Mouse (Mus musculus) thymus, adult 2 months (tissue): ENCODE data around the gene Trip6. TPM values are rescaled to one million over a fixed set of nuclear protein-coding genes. Genes with fewer than 3 reads are reported as not detected.

Experiments
- DNase-seq: peaks from one replicate; pipeline ENCODE4 v3.0.0; 2021
- H3K27ac ChIP-seq: fragments of 200-500 bp; 2 replicates; pipeline ENCODE4 v1.5.1; 2012; ENCODE audit warnings: low read length, control low read depth; ENCODE audit not compliant: control insufficient read depth, insufficient read depth
- H3K27me3 ChIP-seq: fragments of 200-500 bp; 2 replicates; pipeline ENCODE4 v1.6.1; 2012; ENCODE audit warnings: mild to moderate bottlenecking, low read length, moderate library complexity, mixed read lengths; ENCODE audit not compliant: control insufficient read depth, insufficient read depth
- H3K36me3 ChIP-seq: fragments of 200-500 bp; 2 replicates; pipeline ENCODE4 v1.6.1; 2012; ENCODE audit warnings: mild to moderate bottlenecking, low read length, moderate library complexity; ENCODE audit not compliant: control insufficient read depth, insufficient read depth
- H3K4me1 ChIP-seq: fragments of 200-500 bp; replicated peaks from 2 replicates; pipeline ENCODE4 v1.6.1; 2012; ENCODE audit warnings: low read length; ENCODE audit not compliant: control insufficient read depth, insufficient read depth
- H3K4me3 ChIP-seq: fragments of 200-500 bp; 2 replicates; pipeline ENCODE4 v1.5.1; 2012; ENCODE audit warnings: mild to moderate bottlenecking, low read length, control low read depth, moderate library complexity; ENCODE audit not compliant: control insufficient read depth, insufficient read depth
- CTCF ChIP-seq: fragments of 200-500 bp; IDR thresholded peaks from 2 replicates; pipeline ENCODE4 v1.5.1; 2012; ENCODE audit warnings: mild to moderate bottlenecking, control low read depth, low read length, moderate library complexity, borderline replicate concordance; ENCODE audit not compliant: control insufficient read depth, poor library complexity, insufficient read depth; ENCODE audit errors: extremely low read depth
- POLR2A ChIP-seq: fragments of 200-500 bp; IDR thresholded peaks from 2 replicates; pipeline ENCODE4 v1.6.1; 2012; ENCODE audit warnings: mild to moderate bottlenecking, low read length, control low read depth, moderate library complexity; ENCODE audit not compliant: control insufficient read depth, poor library complexity, insufficient read depth; ENCODE audit errors: extremely low read depth
- WGBS: fragments of 180-500 bp; shearing (Covaris S2); methylation state at CpG from one replicate; pipeline ENCODE4 v1.1.7; 2018; 5-methylcytosine and 5-hydroxymethylcytosine counted together
- polyA plus RNA-seq: library from polyadenylated mRNA; depleted of rRNA; stranded (reverse); fragments of >200 nt; gene quantifications from 2 replicates; pipeline ENCODE4 v1.2.3, GENCODE M21; 2012

Gene Trip6
- polyA plus RNA-seq, 1 experiment = 28.0 TPM

DNA sequence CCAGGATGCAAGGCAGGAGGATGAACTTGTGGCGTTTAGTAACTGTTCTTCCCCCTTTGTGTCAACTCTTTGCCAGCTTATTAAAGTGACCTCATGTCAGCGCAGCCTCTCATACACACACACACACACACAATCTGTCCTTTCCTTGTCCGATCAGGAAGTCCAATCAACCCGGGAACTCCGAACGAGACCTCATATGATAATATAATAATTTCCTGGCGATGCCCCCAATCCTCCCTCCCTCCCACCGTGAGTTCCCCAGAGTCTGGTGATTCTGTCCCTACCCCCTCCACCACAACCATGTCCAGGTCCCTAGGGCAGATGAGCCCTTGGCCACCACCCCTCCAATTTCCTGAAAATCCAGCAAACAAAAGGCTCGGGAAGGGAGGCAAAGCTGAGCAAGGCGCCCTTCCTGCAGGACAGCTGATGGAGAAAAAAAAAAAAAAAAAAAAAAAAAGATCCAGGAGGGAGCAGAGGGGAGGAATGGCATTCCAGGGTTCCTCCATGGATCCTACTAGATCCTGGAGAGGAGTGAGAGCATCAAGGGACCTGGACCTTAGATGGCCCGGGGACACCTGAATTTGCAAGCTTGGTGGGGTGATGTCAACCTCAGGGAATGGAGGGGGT lies 24.6 kb upstream of the Trip6 start:
- peak overlapping the region; percentile 37 for H3K4me3 ChIP-seq
- TF ChIP-seq CTCF (no peak), POLR2A (no peak)
- 4% methylated on average over 11 of the region's 11 CpGs for WGBS
- H3K27me3 ChIP-seq = no peaks in the 10 kb centered on the region
- H3K4me1 ChIP-seq = peaks cover 10% of the 10 kb centered on the region
- no peak overlapping the region for H3K27ac ChIP-seq
- no peaks in the 10 kb centered on the region for H3K36me3 ChIP-seq
- no peak for DNase-seq

DNA sequence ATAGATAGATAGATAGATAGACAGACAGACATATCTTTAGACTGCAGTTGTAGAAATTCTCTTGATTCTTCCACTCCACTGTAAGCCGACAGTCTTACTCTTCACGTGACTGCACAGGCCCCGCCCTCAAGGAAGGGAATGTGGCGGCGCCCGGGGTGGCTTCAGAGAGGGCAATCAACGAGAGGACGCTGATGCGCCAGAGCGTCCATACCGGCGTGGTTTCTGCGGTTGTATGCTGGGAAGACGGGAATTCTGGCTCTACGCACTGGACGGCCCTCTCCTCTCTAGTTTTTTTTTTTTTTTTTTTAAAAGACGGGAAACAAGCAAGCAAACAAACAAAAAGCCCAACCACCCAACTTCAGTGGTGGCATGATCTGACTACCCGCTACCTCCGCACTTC lies 24.1 kb upstream of the Trip6 start:
- peaks cover 12% of the 10 kb centered on the region for H3K4me1 ChIP-seq
- DNase-seq = peak; percentile 83
- H3K27me3 ChIP-seq = no peaks in the 10 kb centered on the region
- H3K4me3 ChIP-seq = peak overlapping the region; percentile 37
- WGBS = under 1% methylated on average over 19 of the region's 19 CpGs
- no peak overlapping the region for H3K27ac ChIP-seq
- TF ChIP-seq POLR2A (no peak), CTCF (no peak)
- no peaks in the 10 kb centered on the region for H3K36me3 ChIP-seq

GRCm38 (mm10) chr5:137337190-137337589 lies 23.0 kb upstream of the Trip6 start:
- Histone ChIP-seq H3K27ac (no peak overlapping the region), H3K27me3 (no peaks in the 10 kb centered on the region), H3K36me3 (no peaks in the 10 kb centered on the region), H3K4me3 (no peak overlapping the region), H3K4me1 (peaks cover 22% of the 10 kb centered on the region)
- WGBS = 92% methylated on average over 8 of the region's 8 CpGs
- DNase-seq = no peak
- no peak for TF ChIP-seq POLR2A
- no peak for TF ChIP-seq CTCF

DNA sequence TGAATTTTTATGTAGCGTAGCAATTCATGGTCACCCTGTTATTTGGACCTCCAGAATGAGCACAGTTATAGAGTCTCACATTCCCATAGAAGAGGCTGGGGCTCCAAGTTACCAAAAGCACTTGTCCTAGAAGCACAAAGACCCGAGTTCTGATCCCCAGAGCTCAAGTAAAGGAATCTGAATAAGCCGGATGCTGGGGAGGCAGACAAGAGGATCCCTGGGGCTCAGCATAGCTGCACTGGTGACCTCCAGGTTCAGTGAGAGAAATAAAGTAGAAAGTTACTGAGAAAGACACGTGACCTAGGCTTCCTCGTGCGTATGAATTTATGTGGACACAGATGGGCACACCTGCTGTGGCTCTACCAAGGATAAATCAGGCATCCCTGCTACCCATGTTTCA lies 20.9 kb upstream of the Trip6 start:
- Histone ChIP-seq H3K4me1 (peaks cover 25% of the 10 kb centered on the region), H3K36me3 (no peaks in the 10 kb centered on the region), H3K27ac (no peak overlapping the region), H3K4me3 (no peak overlapping the region), H3K27me3 (no peaks in the 10 kb centered on the region)
- TF ChIP-seq CTCF = no peak
- TF ChIP-seq POLR2A = no peak
- no peak for DNase-seq
- 93% methylated on average over 6 of the region's 6 CpGs for WGBS

DNA sequence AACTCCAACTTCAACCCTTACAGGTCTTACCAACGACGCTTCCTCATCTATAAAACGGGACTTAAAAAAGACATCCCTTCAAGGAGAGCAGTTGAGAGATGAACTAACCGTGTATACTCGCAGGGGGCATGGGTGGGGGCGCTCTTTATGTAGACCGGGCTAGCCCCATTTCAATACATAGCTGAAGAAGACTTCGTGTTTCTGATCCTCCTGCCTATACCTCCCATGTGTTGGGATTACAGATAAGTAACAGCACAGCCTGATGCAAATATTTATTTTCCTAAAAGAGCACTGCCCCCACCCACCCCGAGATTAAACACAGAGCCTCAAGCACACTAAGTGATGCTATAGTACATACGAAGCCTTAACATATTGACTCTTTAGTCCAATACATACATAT lies 20.1 kb upstream of the Trip6 start:
- Histone ChIP-seq H3K4me1 (peaks cover 24% of the 10 kb centered on the region), H3K27me3 (no peaks in the 10 kb centered on the region), H3K4me3 (no peak overlapping the region), H3K27ac (no peak overlapping the region), H3K36me3 (no peaks in the 10 kb centered on the region)
- WGBS = 46% methylated on average over 10 of the region's 10 CpGs
- TF ChIP-seq POLR2A (no peak), CTCF (no peak)
- DNase-seq = no peak

DNA sequence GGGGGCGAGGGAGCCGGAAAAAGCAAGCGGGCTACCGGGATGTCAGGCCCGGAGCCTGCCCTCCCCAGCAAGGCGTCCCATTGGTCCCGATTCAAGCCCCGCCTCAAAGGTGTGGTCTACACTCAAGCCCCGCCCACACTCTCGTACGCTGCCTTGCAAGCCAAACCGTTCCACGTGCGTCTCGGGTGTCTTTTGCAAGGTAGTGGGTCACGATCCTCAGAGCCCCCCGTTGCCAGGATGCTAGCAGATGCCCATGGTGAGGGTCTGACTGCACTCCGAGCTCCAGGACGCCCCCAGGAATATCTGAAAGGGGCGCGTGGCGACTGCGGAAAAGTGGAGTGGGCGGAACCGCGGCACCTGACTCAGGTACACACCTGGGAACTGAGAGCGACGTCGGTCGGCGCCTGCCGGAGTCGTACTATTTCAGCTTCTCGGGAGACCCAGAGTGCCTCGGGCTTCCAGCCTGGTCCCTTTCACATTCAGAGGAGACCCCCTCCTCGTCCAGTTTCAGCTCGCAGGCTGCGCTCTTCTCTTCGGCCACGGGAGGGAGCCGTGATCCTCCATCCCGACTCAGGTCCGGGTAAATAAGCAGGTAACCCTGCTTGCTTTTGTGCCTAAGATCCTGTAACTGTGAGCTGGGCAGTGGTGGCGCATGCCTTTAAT lies 19.4 kb upstream of the Trip6 start, which contains the start of gene Slc12a9:
Gene Slc12a9, minus strand, starts transcription at position 86 of the 663 bp plus-strand sequence.
- Histone ChIP-seq H3K4me3 (peak within 1 kb of the TSS; percentile 82), H3K36me3 (no peaks in the 10 kb centered on the region), H3K4me1 (peaks cover 18% of the 10 kb centered on the region), H3K27me3 (no peaks in the 10 kb centered on the region), H3K27ac (no peak within 1 kb of the TSS)
- peak; percentile 97 for DNase-seq
- TF ChIP-seq CTCF = peak; percentile 78
- peak; percentile 34 for TF ChIP-seq POLR2A
- under 1% methylated on average over 44 of the region's 44 CpGs for WGBS

- H3K4me1 ChIP-seq = peaks cover 16% of the 10 kb centered on the region
- no peaks in the 10 kb centered on the region for H3K36me3 ChIP-seq
- no peak for TF ChIP-seq POLR2A
- no peak for TF ChIP-seq CTCF
- H3K27me3 ChIP-seq = no peaks in the 10 kb centered on the region
- no peak for DNase-seq
- 11% methylated on average over 15 of the region's 15 CpGs for WGBS
- H3K27ac ChIP-seq = no peak overlapping the region
- H3K4me3 ChIP-seq = peak overlapping the region; percentile 82
Observed at GRCm38 (mm10) chr5:137332857-137333511, 18.8 kb upstream of the Trip6 start.
